Comparison of ENCODE assay signal across 8 mouse cellular contexts in genomic region chr1:89454196-89455123, GRCm38 (mm10). TPM values are rescaled to one million over a fixed set of nuclear protein-coding genes. Genes with fewer than 3 reads are reported as not detected.
DNase-seq lines count a peak whose midpoint lies in the region; ATAC-seq and TF ChIP-seq lines count a peak whose summit lies in the region.

Gene Agap1, plus strand, starts transcription at chr1:89454806.

- peak; percentile 6; the same call in 1 of the 2 replicates for TF ChIP-seq POLR2A in small intestine, adult 2 months (IDR thresholded peaks at IDR 0.05; ENCODE audit: low read depth, low read length)

- TF ChIP-seq CTCF in small intestine, adult 2 months (IDR thresholded peaks at IDR 0.05; ENCODE audit: extremely low read depth, insufficient read length, insufficient replicate concordance, low read depth, low read length): no peak

- under 1% methylated on average over 82 of the region's 118 CpGs for WGBS in embryonic facial prominence, embryonic 11.5 days
- WGBS in midbrain, embryonic 11.5 days: under 1% methylated on average over 85 of the region's 118 CpGs
- under 1% methylated on average over 118 of the region's 118 CpGs for WGBS in small intestine, adult 2 months

- H3K4me2 ChIP-seq in embryonic facial prominence, embryonic 11.5 days (ENCODE audit: low read depth, low read length): peak within 1 kb of the TSS; percentile 92
- peak within 1 kb of the TSS; percentile 94 for H3K4me2 ChIP-seq in midbrain, embryonic 11.5 days

- H3K9ac ChIP-seq in embryonic facial prominence, embryonic 11.5 days (replicated peaks; ENCODE audit: low read length): peak within 1 kb of the TSS; percentile 90
- peak within 1 kb of the TSS; percentile 83 for H3K9ac ChIP-seq in midbrain, embryonic 11.5 days (ENCODE audit: low read length)

- no peaks in the 10 kb centered on the region; the same call in 1 of the 2 replicates for H3K9me3 ChIP-seq in embryonic facial prominence, embryonic 11.5 days (replicated peaks; ENCODE audit: control insufficient read depth, low read length)
- H3K9me3 ChIP-seq in midbrain, embryonic 11.5 days (ENCODE audit: control insufficient read depth, low read length): peaks cover 5% of the 10 kb centered on the region; the same call in 1 of the 2 replicates

- peak; percentile 97 for DNase-seq in adrenal gland, postnatal 25 days
- DNase-seq in embryonic facial prominence, embryonic 11.5 days (ENCODE audit: low spot score): peak; percentile 96
- DNase-seq in kidney, adult 11 months: peak; percentile 95
- DNase-seq in left cerebral cortex, postnatal 4 days: peak; percentile 95
- peak; percentile 99 for DNase-seq in midbrain, embryonic 11.5 days (ENCODE audit: low spot score, missing footprints)
- no peak for DNase-seq in T-cell, adult 2 months (ENCODE audit: low spot score)

- peaks cover 12% of the 10 kb centered on the region for H3K4me1 ChIP-seq in embryonic facial prominence, embryonic 11.5 days (ENCODE audit: control insufficient read depth, insufficient read depth, low read length)
- peaks cover 12% of the 10 kb centered on the region for H3K4me1 ChIP-seq in midbrain, embryonic 11.5 days (ENCODE audit: control insufficient read depth, insufficient read depth, low read length)
- peaks cover 5% of the 10 kb centered on the region; the same call in 1 of the 2 replicates for H3K4me1 ChIP-seq in small intestine, adult 2 months (ENCODE audit: control insufficient read depth, insufficient read depth, insufficient read length, low read length)

- H3K27me3 ChIP-seq in embryonic facial prominence, embryonic 11.5 days (ENCODE audit: control insufficient read depth, insufficient read depth, low read length): no peaks in the 10 kb centered on the region
- H3K27me3 ChIP-seq in midbrain, embryonic 11.5 days (ENCODE audit: control insufficient read depth, insufficient read depth, low read length): no peaks in the 10 kb centered on the region
- no peaks in the 10 kb centered on the region; the same call in 1 of the 2 replicates for H3K27me3 ChIP-seq in small intestine, adult 2 months (ENCODE audit: control insufficient read depth, insufficient read depth, low read length)

- peak within 1 kb of the TSS; percentile 87 for H3K4me3 ChIP-seq in embryonic facial prominence, embryonic 11.5 days (ENCODE audit: low read depth, low read length)
- peak within 1 kb of the TSS; percentile 82 for H3K4me3 ChIP-seq in midbrain, embryonic 11.5 days (ENCODE audit: low read depth, low read length)
- H3K4me3 ChIP-seq in small intestine, adult 2 months (ENCODE audit: low read depth, low read length): peak within 1 kb of the TSS; percentile 90

- peak within 1 kb of the TSS; percentile 85 for H3K27ac ChIP-seq in embryonic facial prominence, embryonic 11.5 days (replicated peaks; ENCODE audit: low read depth, low read length)
- peak within 1 kb of the TSS; percentile 71 for H3K27ac ChIP-seq in midbrain, embryonic 11.5 days (ENCODE audit: low read depth, low read length)
- peak within 1 kb of the TSS; percentile 51; the same call in 1 of the 2 replicates for H3K27ac ChIP-seq in small intestine, adult 2 months (ENCODE audit: insufficient read depth, low read depth, low read length)

- no peaks in the 10 kb centered on the region for H3K36me3 ChIP-seq in embryonic facial prominence, embryonic 11.5 days (replicated peaks; ENCODE audit: control insufficient read depth, insufficient read depth, low read depth, low read length)
- H3K36me3 ChIP-seq in midbrain, embryonic 11.5 days (ENCODE audit: control insufficient read depth, insufficient read depth, low read length): no peaks in the 10 kb centered on the region
- H3K36me3 ChIP-seq in small intestine, adult 2 months (ENCODE audit: control insufficient read depth, insufficient read depth, low read length): no peaks in the 10 kb centered on the region

- intact Hi-C loops in left cerebral cortex, postnatal 4 days (cut with DNase I): no loop called here

- peak; percentile 88 for ATAC-seq in embryonic facial prominence, embryonic 11.5 days (replicated peaks; ENCODE audit: insufficient number of reproducible peaks, low FRiP score, low TSS enrichment, low read depth)
- peak; percentile 87 for ATAC-seq in granulocyte monocyte progenitor cell, adult 5-6 weeks (replicated peaks; ENCODE audit: poor library complexity, severe bottlenecking)
- ATAC-seq in midbrain, embryonic 11.5 days (ENCODE audit: low FRiP score): peak; percentile 95

RNA-seq across cellular contexts. Expression of gene Agap1, which starts in this region (rescaled TPM):
- total RNA-seq in adrenal gland, postnatal 25 days (2021): 52.9 and 55.0 TPM in 2 replicates
- polyA plus RNA-seq in embryonic facial prominence, embryonic 11.5 days (2014; fragmentation: Nextera tagmentation; extraction: Ambion mirVana): 15.4 and 16.5 TPM in 2 replicates
- total RNA-seq in granulocyte monocyte progenitor cell, adult 5-6 weeks (2014; fragmentation: Nextera tagmentation): 9.6 and 16.0 TPM in 2 replicates
- 5.3 and 8.0 TPM in 2 replicates for total RNA-seq in granulocyte monocyte progenitor cell, adult 5-6 weeks (2017)
- 100 to 1,000 TPM; 415 to 416 TPM for total RNA-seq in left cerebral cortex, postnatal 4 days (2021)
- 28.6 and 33.6 TPM in 2 replicates for polyA plus RNA-seq in midbrain, embryonic 11.5 days (2014; fragmentation: Nextera tagmentation; extraction: Ambion mirVana)
- 10.5 and 27.8 TPM in 2 replicates for polyA plus RNA-seq in small intestine, adult 2 months (2012; rRNA removed)
